23 mouse cellular contexts compared by ENCODE assay signal in genomic region chr6:5149941-5150340, GRCm38 (mm10). TPM values are rescaled to one million over a fixed set of nuclear protein-coding genes. Genes with fewer than 3 reads are reported as not detected.
DNase-seq lines count a peak whose midpoint lies in the region; ATAC-seq and TF ChIP-seq lines count a peak whose summit lies in the region.
"Had no signal": no experiment of that assay in that cellular context is flagged by ENCODE, and none has a peak within 500 bp of the region (broad histone marks: within the 10 kb centered on the region; RNA-seq: fewer than 3 reads in every experiment).

No protein-coding gene starts in this region.

- peak; percentile 18 to 20 for DNase-seq in cerebellum, postnatal 10 days
- no peak for DNase-seq in cerebellum, adult 18-20 months
- no peak for DNase-seq in heart, postnatal 0 days (ENCODE audit: low spot score)
- DNase-seq in heart, postnatal 14 days: no peak
- DNase-seq in liver: no peak
- DNase-seq: adrenal gland, adult 8-10 months; adrenal gland, postnatal 36 days; cerebellum, adult 8-10 months; cerebellum, postnatal 25 days; gastrocnemius, postnatal 10 days; heart, postnatal 36 days; kidney, adult 11 months had no signal

- TF ChIP-seq EP300 in heart, postnatal 0 days (IDR thresholded peaks at IDR 0.05; ENCODE audit: low read depth): no peak

- ATAC-seq in heart, postnatal 0 days (ENCODE audit: insufficient read depth, low read depth): 0 out of 2 replicates have a peak, but pooled peaks have one; percentile 32
- no peak for ATAC-seq in liver, embryonic 12.5 days
- ATAC-seq in hindbrain, embryonic 12.5 days (ENCODE audit: low FRiP score): no peak
- ATAC-seq: forebrain, embryonic 15.5 days; hindbrain, postnatal 0 days had no signal

- H3K4me3 ChIP-seq in heart, postnatal 0 days (ENCODE audit: low read depth, low read length): no peak overlapping the region
- no peak overlapping the region for H3K4me3 ChIP-seq in liver, embryonic 12.5 days
- no peak overlapping the region for H3K4me3 ChIP-seq in hindbrain, embryonic 12.5 days
- H3K4me3 ChIP-seq: embryonic facial prominence, embryonic 12.5 days; forebrain, embryonic 15.5 days; hindbrain, embryonic 13.5 days had no signal

- peaks cover 23% of the 10 kb centered on the region for H3K4me1 ChIP-seq in heart, postnatal 0 days (ENCODE audit: control insufficient read depth, insufficient read depth)
- peaks cover 68% of the 10 kb centered on the region for H3K4me1 ChIP-seq in liver, embryonic 12.5 days
- no peaks in the 10 kb centered on the region for H3K4me1 ChIP-seq in hindbrain, embryonic 12.5 days

- H3K4me2 ChIP-seq in heart, postnatal 0 days (ENCODE audit: low read depth, low read length): no peak overlapping the region
- no peak overlapping the region for H3K4me2 ChIP-seq in liver, embryonic 12.5 days
- H3K4me2 ChIP-seq in hindbrain, embryonic 12.5 days (replicated peaks): no peak overlapping the region
- H3K4me2 ChIP-seq: embryonic facial prominence, embryonic 12.5 days; forebrain, embryonic 15.5 days; hindbrain, embryonic 13.5 days had no signal

- no peak overlapping the region for H3K9ac ChIP-seq in heart, postnatal 0 days (replicated peaks; ENCODE audit: low read depth, low read length)
- H3K9ac ChIP-seq in liver, embryonic 12.5 days: no peak overlapping the region
- H3K9ac ChIP-seq in hindbrain, embryonic 12.5 days: no peak overlapping the region
- H3K9ac ChIP-seq: embryonic facial prominence, embryonic 12.5 days; forebrain, embryonic 15.5 days; hindbrain, embryonic 13.5 days had no signal

- no peak overlapping the region for H3K27ac ChIP-seq in heart, postnatal 0 days (ENCODE audit: low read depth)
- 0 out of 2 replicates have a peak overlapping the region, but pooled peaks have one; percentile 37 for H3K27ac ChIP-seq in liver, embryonic 12.5 days
- H3K27ac ChIP-seq in hindbrain, embryonic 12.5 days: no peak overlapping the region
- H3K27ac ChIP-seq: embryonic facial prominence, embryonic 12.5 days; forebrain, embryonic 15.5 days; hindbrain, embryonic 13.5 days; hindbrain, postnatal 0 days had no signal

- 50% methylated on average over 2 of the region's 2 CpGs for WGBS in heart, postnatal 0 days
- 78% methylated on average over 2 of the region's 2 CpGs for WGBS in liver, embryonic 12.5 days (ENCODE audit: insufficient replicate concordance)
- 84% methylated on average over 2 of the region's 2 CpGs for WGBS in hindbrain, embryonic 12.5 days

- no peaks in the 10 kb centered on the region for H3K36me3 ChIP-seq in heart, postnatal 0 days (replicated peaks; ENCODE audit: control insufficient read depth, insufficient read depth, low read length)
- H3K36me3 ChIP-seq in liver, embryonic 12.5 days: 0 out of 2 replicates have a peak, but pooled peaks cover 5% of the 10 kb centered on the region
- 0 out of 2 replicates have a peak, but pooled peaks cover 7% of the 10 kb centered on the region for H3K36me3 ChIP-seq in hindbrain, embryonic 12.5 days
- H3K36me3 ChIP-seq: embryonic facial prominence, embryonic 12.5 days had no signal

- no peak for TF ChIP-seq CTCF in heart, postnatal 0 days (IDR thresholded peaks at IDR 0.05; ENCODE audit: low read depth)

- intact Hi-C loops in heart, postnatal 14 days (cut with DNase I): no loop called here

- H3K27me3 ChIP-seq in heart, postnatal 0 days (ENCODE audit: control insufficient read depth, insufficient read depth, low read length): no peaks in the 10 kb centered on the region
- no peaks in the 10 kb centered on the region for H3K27me3 ChIP-seq in liver, embryonic 12.5 days (replicated peaks)
- no peaks in the 10 kb centered on the region for H3K27me3 ChIP-seq in hindbrain, embryonic 12.5 days
- H3K27me3 ChIP-seq: embryonic facial prominence, embryonic 12.5 days; forebrain, embryonic 15.5 days; hindbrain, embryonic 13.5 days had no signal

- no peaks in the 10 kb centered on the region for H3K9me3 ChIP-seq in heart, postnatal 0 days (replicated peaks; ENCODE audit: control insufficient read depth, low read length)
- H3K9me3 ChIP-seq in liver, embryonic 12.5 days (replicated peaks): no peaks in the 10 kb centered on the region
- H3K9me3 ChIP-seq in hindbrain, embryonic 12.5 days (replicated peaks): no peaks in the 10 kb centered on the region
- H3K9me3 ChIP-seq: embryonic facial prominence, embryonic 12.5 days; forebrain, embryonic 15.5 days; hindbrain, embryonic 13.5 days had no signal

RNA-seq across cellular contexts. Expression of gene Pon1, which starts 43.8 kb away (rescaled TPM):
- total RNA-seq in heart, postnatal 0 days (2014; rRNA removed; ENCODE audit: low replicate concordance): not detected in 2 replicates
- 0.10 TPM in 1 of 2 replicates, not detected in the other for polyA plus RNA-seq in heart, postnatal 0 days (2015; fragmentation: Nextera tagmentation; extraction: Ambion mirVana)
- total RNA-seq in heart, postnatal 14 days (2021): under 1 TPM in 1 of 2 experiments, not detected in 1; 0.36 TPM
- 0.66 and 0.98 TPM in 2 replicates for polyA plus RNA-seq in liver, embryonic 12.5 days (2016; fragmentation: Nextera tagmentation; extraction: Ambion mirVana)
- polyA plus RNA-seq in hindbrain, embryonic 12.5 days (2016; fragmentation: Nextera tagmentation; extraction: Ambion mirVana): 0.16 TPM in 1 of 2 replicates, not detected in the other
- total RNA-seq: heart, adult 8-10 months; MEL had no signal
- polyA plus RNA-seq: C2C12; cortical plate, adult 2 months; intestine, embryonic 14.5 days had no signal

Comparison
In these comparisons a context has a peak if more than half of its experiments do, and no peak if none do; other contexts are left out.
1. DNase-seq: peak in cerebellum, postnatal 10 days (2 of 2); none in cerebellum, adult 18-20 months (0 of 2), heart, postnatal 0 days (single experiment), heart, postnatal 14 days (0 of 2) and liver (single experiment).